Mouse (Mus musculus) forebrain, postnatal 0 days (tissue): ENCODE results near the gene Aftph. TPM values are rescaled to one million over a fixed set of nuclear protein-coding genes. Genes with fewer than 3 reads are reported as not detected.

Source experiments
- ATAC-seq: fragments of 200-750 bp; cut with Nextera tagmentation; 2 replicates; pipeline ENCODE4 v1.8.0; 2017; ENCODE audit warnings: mild to moderate bottlenecking, moderate library complexity
- DNase-seq: peaks from one replicate; pipeline ENCODE4 v3.0.0-alpha.2; 2015
- H3K27ac ChIP-seq: fragments of 300-500 bp; sonication (generic); 2 replicates; pipeline ENCODE4 v1.5.1; 2014; ENCODE audit warnings: low read depth, mild to moderate bottlenecking, antibody characterized with exemption, low read length, moderate library complexity, mixed read lengths
- H3K27me3 ChIP-seq: fragments of 300-500 bp; sonication (generic); 2 replicates; pipeline ENCODE4 v1.6.1; 2014; ENCODE audit warnings: mild to moderate bottlenecking, low read length, mixed read lengths; ENCODE audit not compliant: insufficient read depth
- H3K36me3 ChIP-seq: fragments of 300-500 bp; sonication (generic); 2 replicates; pipeline ENCODE4 v1.6.1; 2014; ENCODE audit warnings: mild to moderate bottlenecking, moderate library complexity; ENCODE audit not compliant: insufficient read depth
- H3K4me1 ChIP-seq: fragments of 300-500 bp; sonication (generic); 2 replicates; pipeline ENCODE4 v1.6.1; 2014; ENCODE audit warnings: antibody characterized with exemption; ENCODE audit not compliant: insufficient read depth
- H3K4me2 ChIP-seq: fragments of 300-500 bp; sonication (generic); 2 replicates; pipeline ENCODE4 v1.6.1; 2014; ENCODE audit warnings: low read depth, mild to moderate bottlenecking, moderate library complexity
- H3K4me3 ChIP-seq: fragments of 300-500 bp; sonication (generic); 2 replicates; pipeline ENCODE4 v1.5.1; 2014; ENCODE audit warnings: low read depth, low read length, mixed read lengths
- H3K9ac ChIP-seq: fragments of 300-500 bp; sonication (generic); 2 replicates; pipeline ENCODE4 v1.6.1; 2014; ENCODE audit warnings: mild to moderate bottlenecking
- H3K9me3 ChIP-seq: fragments of 300-500 bp; sonication (generic); 2 replicates; pipeline ENCODE4 v1.6.1; 2016; ENCODE audit warnings: low read length
- CTCF ChIP-seq: sonication (generic); IDR thresholded peaks from 2 replicates; pipeline ENCODE4 v1.5.1; 2016; ENCODE audit warnings: antibody characterized with exemption, control low read depth, low read depth
- WGBS: fragments of 180-500 bp; shearing (Covaris S2); extraction: QIAGEN DNeasy Blood & Tissue Kit; methylation state at CpG from one replicate; pipeline ENCODE4 v1.1.7; 2014; 5-methylcytosine and 5-hydroxymethylcytosine counted together
- polyA plus RNA-seq: library from polyadenylated mRNA; unstranded; fragments of >200 nt; fragmentation: Nextera tagmentation; extraction: Ambion mirVana; gene quantifications from 2 replicates; pipeline ENCODE4 v1.2.1, GENCODE M21; 2015
- total RNA-seq: library from RNA; depleted of rRNA; stranded (reverse); fragments of >200 nt; gene quantifications from 2 replicates; pipeline ENCODE4 v1.2.3, GENCODE M21; 2014

Gene Aftph
- total and polyA plus RNA-seq, 2 experiments from 2014 or later = 24.2 to 73.9 TPM

GRCm38 (mm10) chr11:20660111-20661097, 81.0 kb downstream of the Aftph start:
- 87% methylated on average over 14 of the region's 14 CpGs for WGBS
- no peak for DNase-seq

GRCm38 (mm10) chr11:20659094-20659493, 82.3 kb downstream of the Aftph start:
- H3K27ac ChIP-seq = 0 out of 2 replicates have a peak overlapping the region, but pooled peaks have one; percentile 23
- WGBS = 28% methylated on average over 3 of the region's 3 CpGs

More at GRCm38 (mm10) chr11:20660111-20661097, 81.0 kb downstream of the Aftph start:
- no peak overlapping the region for H3K9ac ChIP-seq
- no peaks in the 10 kb centered on the region for H3K27me3 ChIP-seq
- TF ChIP-seq CTCF = no peak
- H3K9me3 ChIP-seq = no peaks in the 10 kb centered on the region
- H3K36me3 ChIP-seq = no peaks in the 10 kb centered on the region
- no peak for ATAC-seq
- no peak overlapping the region for H3K27ac ChIP-seq
- no peak overlapping the region for H3K4me2 ChIP-seq
- H3K4me1 ChIP-seq = peaks cover 22% of the 10 kb centered on the region
- no peak overlapping the region for H3K4me3 ChIP-seq

GRCm38 (mm10) chr11:20656711-20657057, 84.7 kb downstream of the Aftph start:
- Histone ChIP-seq H3K36me3 (no peaks in the 10 kb centered on the region; the same call in 1 of the 2 replicates), H3K27me3 (no peaks in the 10 kb centered on the region), H3K4me1 (peaks cover 22% of the 10 kb centered on the region), H3K9ac (peak overlapping the region; percentile 33; the same call in 1 of the 2 replicates), H3K9me3 (no peaks in the 10 kb centered on the region), H3K27ac (peak overlapping the region; percentile 66), H3K4me2 (peak overlapping the region; percentile 29), H3K4me3 (no peak overlapping the region)
- no peak for DNase-seq
- no peak for TF ChIP-seq CTCF
- peak; percentile 42 for ATAC-seq
- 18% methylated on average over 10 of the region's 10 CpGs for WGBS

More at GRCm38 (mm10) chr11:20659094-20659493, 82.3 kb downstream of the Aftph start:
- Histone ChIP-seq H3K36me3 (no peaks in the 10 kb centered on the region; the same call in 1 of the 2 replicates), H3K9ac (no peak overlapping the region), H3K27me3 (no peaks in the 10 kb centered on the region), H3K4me1 (peaks cover 22% of the 10 kb centered on the region), H3K4me3 (no peak overlapping the region), H3K4me2 (no peak overlapping the region), H3K9me3 (no peaks in the 10 kb centered on the region)
- peak; percentile 77 for DNase-seq
- no peak for ATAC-seq
- TF ChIP-seq CTCF = no peak

- Histone ChIP-seq H3K4me2 (peak overlapping the region; percentile 29), H3K9ac (peak overlapping the region; percentile 18; the same call in 1 of the 2 replicates), H3K36me3 (no peaks in the 10 kb centered on the region; the same call in 1 of the 2 replicates), H3K27ac (peak overlapping the region; percentile 66), H3K9me3 (no peaks in the 10 kb centered on the region), H3K4me3 (no peak overlapping the region), H3K4me1 (peaks cover 25% of the 10 kb centered on the region), H3K27me3 (no peaks in the 10 kb centered on the region)
- TF ChIP-seq CTCF = no peak
- DNase-seq (peak; percentile 84), ATAC-seq (peak; percentile 92)
- 7% methylated on average over 18 of the region's 18 CpGs for WGBS
These were observed 85.3 kb downstream of the Aftph start for GRCm38 (mm10) chr11:20655795-20656710.

- no peak for TF ChIP-seq CTCF
- DNase-seq = no peak
- Histone ChIP-seq H3K9ac (no peak overlapping the region), H3K27me3 (no peaks in the 10 kb centered on the region), H3K36me3 (no peaks in the 10 kb centered on the region; the same call in 1 of the 2 replicates), H3K4me2 (no peak overlapping the region), H3K27ac (no peak overlapping the region), H3K4me1 (peaks cover 34% of the 10 kb centered on the region), H3K9me3 (no peaks in the 10 kb centered on the region), H3K4me3 (no peak overlapping the region)
- no peak for ATAC-seq
- 27% methylated on average over 1 of the region's 1 CpGs for WGBS
These were observed 90.2 kb downstream of the Aftph start for GRCm38 (mm10) chr11:20651166-20651565.

- H3K4me1 ChIP-seq = peaks cover 24% of the 10 kb centered on the region
- whole genome bisulfite sequencing = 16% methylated on average over 17 of the region's 17 CpGs
- TF ChIP-seq CTCF = peak; percentile 27; the same call in 1 of the 2 replicates
- no peak overlapping the region for H3K4me3 ChIP-seq
- no peak overlapping the region for H3K27ac ChIP-seq
- H3K4me2 ChIP-seq = peak overlapping the region; percentile 17; the same call in 1 of the 2 replicates
- peak; percentile 65 for ATAC-seq
- no peaks in the 10 kb centered on the region for H3K27me3 ChIP-seq
- no peaks in the 10 kb centered on the region; the same call in 1 of the 2 replicates for H3K36me3 ChIP-seq
- no peak for DNase-seq
- H3K9ac ChIP-seq = no peak overlapping the region
- no peaks in the 10 kb centered on the region for H3K9me3 ChIP-seq
These were observed 91.3 kb downstream of the Aftph start for GRCm38 (mm10) chr11:20650006-20650639.
